Mouse (Mus musculus): ENCODE data around the gene Tceal9. TPM values are rescaled to one million over a fixed set of nuclear protein-coding genes. Genes with fewer than 3 reads are reported as not detected.

The Tceal9 gene
- polyA plus RNA-seq, 1 experiment from 2014 or later, result 466 TPM

GRCm38 (mm10) chrX:136216303-136216702 lies 28.6 kb upstream of the Tceal9 start:
- Histone ChIP-seq H3K4me2 (replicated peaks; ENCODE audit: low read depth, low read length) (no peak overlapping the region), H3K4me3 (ENCODE audit: low read depth, low read length) (no peak overlapping the region), H3K27ac (ENCODE audit: low read depth, low read length) (no peak overlapping the region), H3K9ac (ENCODE audit: low read depth, low read length) (no peak overlapping the region), H3K9me3 (ENCODE audit: control insufficient read depth, low read length) (no peaks in the 10 kb centered on the region), H3K4me1 (replicated peaks; ENCODE audit: control insufficient read depth, insufficient read depth, low read length) (no peaks in the 10 kb centered on the region), H3K36me3 (ENCODE audit: control insufficient read depth, insufficient read depth, low read length) (no peaks in the 10 kb centered on the region), H3K27me3 (ENCODE audit: control insufficient read depth, insufficient read depth, low read length) (no peaks in the 10 kb centered on the region)
- DNase-seq (ENCODE audit: low spot score) (no peak), ATAC-seq (ENCODE audit: low FRiP score) (no peak)
- 73% methylated on average over 1 of the region's 1 CpGs for WGBS

DNA sequence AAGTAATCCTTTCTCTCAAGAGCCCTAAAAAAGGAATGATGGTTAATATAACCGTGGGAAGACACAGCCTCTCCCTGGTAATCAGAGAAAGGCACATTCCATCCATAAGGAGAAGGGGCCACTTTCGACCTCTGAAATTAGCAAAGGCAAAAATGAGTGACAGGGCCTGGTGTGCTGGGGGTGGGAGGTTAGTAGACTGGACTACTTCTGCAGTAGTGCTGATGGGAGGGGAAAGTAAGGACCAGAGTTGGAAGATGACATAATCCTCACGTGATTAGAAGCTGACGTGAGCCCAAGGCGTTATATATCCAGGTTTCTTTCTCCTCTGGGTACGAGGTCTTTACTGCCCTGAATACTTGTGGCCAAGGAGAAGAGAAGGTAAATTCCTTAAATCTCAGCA lies 21.2 kb upstream of the Tceal9 start:
- Histone ChIP-seq H3K9me3 (ENCODE audit: control insufficient read depth, low read length) (no peaks in the 10 kb centered on the region), H3K4me1 (replicated peaks; ENCODE audit: control insufficient read depth, insufficient read depth, low read length) (no peaks in the 10 kb centered on the region), H3K27me3 (ENCODE audit: control insufficient read depth, insufficient read depth, low read length) (no peaks in the 10 kb centered on the region), H3K36me3 (ENCODE audit: control insufficient read depth, insufficient read depth, low read length) (no peaks in the 10 kb centered on the region), H3K4me2 (replicated peaks; ENCODE audit: low read depth, low read length) (no peak overlapping the region), H3K9ac (ENCODE audit: low read depth, low read length) (no peak overlapping the region), H3K27ac (ENCODE audit: low read depth, low read length) (no peak overlapping the region), H3K4me3 (ENCODE audit: low read depth, low read length) (no peak overlapping the region)
- no peak for DNase-seq (ENCODE audit: low spot score)
- 74% methylated on average over 6 of the region's 6 CpGs for WGBS
- no peak for ATAC-seq (ENCODE audit: low FRiP score)

GRCm38 (mm10) chrX:136227768-136228167 lies 17.1 kb upstream of the Tceal9 start:
- ATAC-seq (ENCODE audit: low FRiP score), result no peak
- Histone ChIP-seq H3K27me3 (ENCODE audit: control insufficient read depth, insufficient read depth, low read length) (no peaks in the 10 kb centered on the region), H3K4me3 (ENCODE audit: low read depth, low read length) (no peak overlapping the region), H3K4me2 (replicated peaks; ENCODE audit: low read depth, low read length) (no peak overlapping the region), H3K27ac (ENCODE audit: low read depth, low read length) (no peak overlapping the region), H3K4me1 (replicated peaks; ENCODE audit: control insufficient read depth, insufficient read depth, low read length) (no peaks in the 10 kb centered on the region), H3K9ac (ENCODE audit: low read depth, low read length) (no peak overlapping the region), H3K36me3 (ENCODE audit: control insufficient read depth, insufficient read depth, low read length) (no peaks in the 10 kb centered on the region), H3K9me3 (ENCODE audit: control insufficient read depth, low read length) (no peaks in the 10 kb centered on the region)
- WGBS, result 79% methylated on average over 5 of the region's 5 CpGs
- no peak for DNase-seq (ENCODE audit: low spot score)

GRCm38 (mm10) chrX:136238118-136238517 lies 6.8 kb upstream of the Tceal9 start:
- Histone ChIP-seq H3K4me2 (replicated peaks; ENCODE audit: low read depth, low read length) (no peak overlapping the region), H3K9me3 (ENCODE audit: control insufficient read depth, low read length) (no peaks in the 10 kb centered on the region), H3K27me3 (ENCODE audit: control insufficient read depth, insufficient read depth, low read length) (no peaks in the 10 kb centered on the region), H3K27ac (ENCODE audit: low read depth, low read length) (no peak overlapping the region), H3K4me3 (ENCODE audit: low read depth, low read length) (no peak overlapping the region), H3K4me1 (replicated peaks; ENCODE audit: control insufficient read depth, insufficient read depth, low read length) (no peaks in the 10 kb centered on the region), H3K9ac (ENCODE audit: low read depth, low read length) (no peak overlapping the region), H3K36me3 (ENCODE audit: control insufficient read depth, insufficient read depth, low read length) (no peaks in the 10 kb centered on the region)
- WGBS, result 46% methylated on average over 3 of the region's 3 CpGs
- ATAC-seq (ENCODE audit: low FRiP score) (no peak), DNase-seq (ENCODE audit: low spot score) (peak; percentile 43)

- H3K36me3 ChIP-seq (ENCODE audit: control insufficient read depth, insufficient read depth, low read length), result no peaks in the 10 kb centered on the region
- ATAC-seq (ENCODE audit: low FRiP score) (no peak), DNase-seq (ENCODE audit: low spot score) (no peak)
- no peaks in the 10 kb centered on the region for H3K4me1 ChIP-seq (replicated peaks; ENCODE audit: control insufficient read depth, insufficient read depth, low read length)
- no peaks in the 10 kb centered on the region for H3K27me3 ChIP-seq (ENCODE audit: control insufficient read depth, insufficient read depth, low read length)
- H3K9ac ChIP-seq (ENCODE audit: low read depth, low read length), result no peak overlapping the region
- H3K4me2 ChIP-seq (replicated peaks; ENCODE audit: low read depth, low read length), result no peak overlapping the region
- WGBS, result 80% methylated on average over 2 of the region's 2 CpGs
- H3K9me3 ChIP-seq (ENCODE audit: control insufficient read depth, low read length), result no peaks in the 10 kb centered on the region
- H3K4me3 ChIP-seq (ENCODE audit: low read depth, low read length), result no peak overlapping the region
- H3K27ac ChIP-seq (ENCODE audit: low read depth, low read length), result no peak overlapping the region
Observed at GRCm38 (mm10) chrX:136243181-136243580, 1.7 kb upstream of the Tceal9 start.

DNA sequence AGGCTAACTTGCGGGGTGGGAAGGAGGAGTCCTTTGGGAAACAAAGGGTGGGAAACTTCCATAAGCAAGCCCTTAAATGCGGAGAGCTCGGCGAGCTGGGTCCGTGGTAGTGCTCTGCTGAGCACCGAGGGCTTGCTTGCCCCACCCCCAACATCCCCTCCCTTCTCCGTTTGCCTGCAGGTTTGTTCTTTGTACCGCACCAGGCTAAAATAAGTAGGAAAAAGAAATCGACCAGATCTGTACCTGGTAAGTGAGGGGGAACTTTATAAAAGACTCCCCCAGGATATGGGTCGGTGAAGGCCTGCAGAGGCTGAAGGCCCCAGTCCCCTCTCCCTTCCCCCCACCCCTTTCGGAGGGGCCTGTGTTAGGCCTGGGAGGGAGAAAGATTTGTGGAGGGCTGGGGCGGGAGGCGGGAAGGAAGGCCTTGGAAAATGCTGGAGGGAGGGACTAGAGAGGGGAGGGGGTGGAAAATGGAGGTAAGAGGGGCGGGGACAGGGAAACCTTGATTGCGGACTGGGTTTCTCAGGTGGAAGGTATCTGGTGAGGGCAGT lies 717 bp downstream of the Tceal9 start:
- Histone ChIP-seq H3K36me3 (ENCODE audit: control insufficient read depth, insufficient read depth, low read length) (no peaks in the 10 kb centered on the region), H3K27ac (ENCODE audit: low read depth, low read length) (0 out of 2 replicates have a peak overlapping the region, but pooled peaks have one; percentile 3), H3K4me1 (replicated peaks; ENCODE audit: control insufficient read depth, insufficient read depth, low read length) (no peaks in the 10 kb centered on the region), H3K27me3 (ENCODE audit: control insufficient read depth, insufficient read depth, low read length) (no peaks in the 10 kb centered on the region), H3K4me2 (replicated peaks; ENCODE audit: low read depth, low read length) (peak overlapping the region; percentile 42), H3K9me3 (ENCODE audit: control insufficient read depth, low read length) (no peaks in the 10 kb centered on the region), H3K4me3 (ENCODE audit: low read depth, low read length) (peak overlapping the region; percentile 55), H3K9ac (ENCODE audit: low read depth, low read length) (peak overlapping the region; percentile 72)
- DNase-seq (ENCODE audit: low spot score), result peak; percentile 37
- 14% methylated on average over 13 of the region's 15 CpGs for WGBS
- peak; percentile 82 for ATAC-seq (ENCODE audit: low FRiP score)

- H3K36me3 ChIP-seq (ENCODE audit: control insufficient read depth, insufficient read depth, low read length), result no peaks in the 10 kb centered on the region
- no peak overlapping the region for H3K4me2 ChIP-seq (replicated peaks; ENCODE audit: low read depth, low read length)
- H3K27me3 ChIP-seq (ENCODE audit: control insufficient read depth, insufficient read depth, low read length), result no peaks in the 10 kb centered on the region
- no peaks in the 10 kb centered on the region for H3K9me3 ChIP-seq (ENCODE audit: control insufficient read depth, low read length)
- 86% methylated on average over 6 of the region's 6 CpGs for WGBS
- DNase-seq (ENCODE audit: low spot score) (no peak), ATAC-seq (ENCODE audit: low FRiP score) (no peak)
- no peaks in the 10 kb centered on the region for H3K4me1 ChIP-seq (replicated peaks; ENCODE audit: control insufficient read depth, insufficient read depth, low read length)
- no peak overlapping the region for H3K4me3 ChIP-seq (ENCODE audit: low read depth, low read length)
- H3K9ac ChIP-seq (ENCODE audit: low read depth, low read length), result no peak overlapping the region
- no peak overlapping the region for H3K27ac ChIP-seq (ENCODE audit: low read depth, low read length)
Observed at GRCm38 (mm10) chrX:136248811-136249210, 3.9 kb downstream of the Tceal9 start.

DNA sequence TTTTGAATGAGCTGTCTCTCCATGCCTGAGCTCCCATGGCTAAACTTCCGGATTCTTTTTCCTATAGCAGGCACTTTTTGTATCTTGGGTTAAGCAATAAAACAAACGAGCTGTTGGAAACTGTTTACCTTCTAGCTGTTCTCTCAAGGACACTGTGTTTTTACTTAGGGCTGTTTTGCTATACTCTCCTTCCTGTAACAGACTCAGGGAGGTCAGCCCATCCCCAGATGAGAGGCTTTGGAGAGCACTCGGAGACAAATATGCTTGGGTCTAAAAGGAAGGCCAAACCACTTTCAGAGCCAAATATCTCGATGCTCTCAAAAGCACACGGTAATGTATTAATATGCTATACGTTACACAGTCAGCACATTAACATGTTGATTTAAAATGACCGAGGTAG lies 4.8 kb downstream of the Tceal9 start:
- Histone ChIP-seq H3K4me3 (ENCODE audit: low read depth, low read length) (no peak overlapping the region), H3K9me3 (ENCODE audit: control insufficient read depth, low read length) (no peaks in the 10 kb centered on the region), H3K9ac (ENCODE audit: low read depth, low read length) (no peak overlapping the region), H3K27ac (ENCODE audit: low read depth, low read length) (no peak overlapping the region), H3K4me2 (replicated peaks; ENCODE audit: low read depth, low read length) (no peak overlapping the region), H3K36me3 (ENCODE audit: control insufficient read depth, insufficient read depth, low read length) (no peaks in the 10 kb centered on the region), H3K27me3 (ENCODE audit: control insufficient read depth, insufficient read depth, low read length) (no peaks in the 10 kb centered on the region), H3K4me1 (replicated peaks; ENCODE audit: control insufficient read depth, insufficient read depth, low read length) (no peaks in the 10 kb centered on the region)
- no peak for DNase-seq (ENCODE audit: low spot score)
- ATAC-seq (ENCODE audit: low FRiP score), result no peak
- WGBS, result 85% methylated on average over 7 of the region's 7 CpGs

DNA sequence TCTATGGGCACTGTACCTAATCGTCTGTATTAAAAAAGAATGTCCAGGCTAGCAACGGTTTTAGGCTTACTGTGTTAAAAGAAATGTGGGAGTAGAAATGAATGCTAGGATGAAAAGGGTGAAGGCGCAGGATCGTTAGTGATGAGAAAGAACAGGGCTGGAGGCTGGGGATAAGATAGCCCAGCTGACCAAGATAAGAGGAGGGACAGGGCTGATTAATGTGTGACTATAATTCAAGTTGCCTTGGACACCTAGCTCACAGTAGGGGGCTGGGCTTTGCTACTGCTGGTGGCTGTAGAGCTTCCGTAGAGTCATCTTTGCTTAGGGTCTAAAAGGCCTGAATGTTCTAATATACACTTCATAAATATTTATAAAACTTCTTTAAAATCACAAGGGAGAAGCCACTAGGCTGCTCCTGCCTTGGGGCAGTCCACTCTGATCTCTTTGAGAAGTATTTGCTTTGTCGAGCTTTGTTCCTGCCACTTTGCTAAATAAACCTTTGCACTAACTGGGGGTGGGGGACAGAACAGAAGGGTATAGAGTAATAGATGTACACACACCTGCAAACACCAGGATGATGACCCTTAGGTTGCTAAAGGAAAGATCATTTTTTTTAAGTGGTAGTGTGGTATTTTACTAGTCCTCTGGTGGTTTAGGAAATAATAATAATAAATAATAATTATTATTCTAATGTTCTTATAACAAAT lies 7.3 kb downstream of the Tceal9 start:
- WGBS, result 65% methylated on average over 6 of the region's 6 CpGs
- ATAC-seq (ENCODE audit: low FRiP score), result no peak
- no peak overlapping the region for H3K4me3 ChIP-seq (ENCODE audit: low read depth, low read length)

More for the DNA sequence above, 7.3 kb downstream of the Tceal9 start:
- DNase-seq (ENCODE audit: low spot score), result no peak
- Histone ChIP-seq H3K27me3 (ENCODE audit: control insufficient read depth, insufficient read depth, low read length) (no peaks in the 10 kb centered on the region), H3K36me3 (ENCODE audit: control insufficient read depth, insufficient read depth, low read length) (no peaks in the 10 kb centered on the region), H3K27ac (ENCODE audit: low read depth, low read length) (no peak overlapping the region), H3K9me3 (ENCODE audit: control insufficient read depth, low read length) (no peaks in the 10 kb centered on the region), H3K4me1 (replicated peaks; ENCODE audit: control insufficient read depth, insufficient read depth, low read length) (no peaks in the 10 kb centered on the region), H3K4me2 (replicated peaks; ENCODE audit: low read depth, low read length) (no peak overlapping the region), H3K9ac (ENCODE audit: low read depth, low read length) (no peak overlapping the region)

Data from hindbrain, embryonic 11.5 days (tissue).